Mouse (Mus musculus) heart, adult 2 months (tissue): ENCODE measurements around the gene Nrap.

ENCODE experiments used
- CTCF ChIP-seq: fragments of 200-600 bp; IDR thresholded peaks from 2 replicates; pipeline ENCODE4 v1.8.1; 2022; ENCODE audit warnings: antibody characterized with exemption, mild to moderate bottlenecking, moderate library complexity
- POLR2A ChIP-seq: fragments of 200-500 bp; IDR thresholded peaks from 2 replicates; pipeline ENCODE4 v1.6.1; 2011; ENCODE audit warnings: mild to moderate bottlenecking, low read depth, low read length, control low read depth; ENCODE audit not compliant: insufficient read depth

- TF ChIP-seq CTCF: peak; percentile 37
- no peak for TF ChIP-seq POLR2A
Measured at GRCm38 (mm10) chr19:56292335-56292734, 97.5 kb downstream of the Nrap start.
